Mouse (Mus musculus) MEL-GATA-1-ER (cell line): ENCODE results near the gene Nod1.

Experiments used
- DNase-seq: peaks from one replicate; pipeline ENCODE4 v3.0.0-alpha.2; 2012; ENCODE audit warnings: low read depth; ENCODE audit errors: extremely low read depth

The Nod1 gene

GRCm38 (mm10) chr6:54972111-54972928, at the start of gene Nod1:
Gene Nod1 (minus strand): TSS chr6:54972612.
- no peak for DNase-seq

GRCm38 (mm10) chr6:55021806-55022205, 49.4 kb upstream of the Nod1 start:
- no peak for DNase-seq

GRCm38 (mm10) chr6:55018417-55018816, 46.0 kb upstream of the Nod1 start:
- no peak for DNase-seq

GRCm38 (mm10) chr6:55016710-55017583, 44.5 kb upstream of the Nod1 start:
- DNase-seq, result peak; percentile 54

GRCm38 (mm10) chr6:55016236-55016635, 43.8 kb upstream of the Nod1 start:
- DNase-seq, result peak; percentile 77

GRCm38 (mm10) chr6:55014184-55014583, 41.8 kb upstream of the Nod1 start:
- DNase-seq, result no peak

GRCm38 (mm10) chr6:55012516-55012915, 40.1 kb upstream of the Nod1 start:
- no peak for DNase-seq

GRCm38 (mm10) chr6:55010330-55011091, 38.1 kb upstream of the Nod1 start:
- DNase-seq, result no peak

- no peak for DNase-seq
These were observed 37.2 kb upstream of the Nod1 start for GRCm38 (mm10) chr6:55009391-55010230.

GRCm38 (mm10) chr6:55008401-55008800, 36.0 kb upstream of the Nod1 start:
- no peak for DNase-seq

- DNase-seq, result no peak
These were observed 31.1 kb upstream of the Nod1 start for GRCm38 (mm10) chr6:55003559-55003958.

- DNase-seq, result no peak
These were observed 30.0 kb upstream of the Nod1 start for GRCm38 (mm10) chr6:55002438-55002837.

- DNase-seq, result no peak
These were observed 28.9 kb upstream of the Nod1 start for GRCm38 (mm10) chr6:55001320-55001719.

- no peak for DNase-seq
These were observed 25.3 kb upstream of the Nod1 start for GRCm38 (mm10) chr6:54997726-54998125.

GRCm38 (mm10) chr6:54996361-54996760, 23.9 kb upstream of the Nod1 start:
- no peak for DNase-seq

GRCm38 (mm10) chr6:54992734-54993260, 20.4 kb upstream of the Nod1 start, which contains the start of gene Ggct:
Gene Ggct (minus strand): TSS chr6:54992950.
- peak; percentile 91 for DNase-seq

- no peak for DNase-seq
These were observed 19.7 kb upstream of the Nod1 start for GRCm38 (mm10) chr6:54992141-54992540.

- peak; percentile 82 for DNase-seq
These were observed 18.8 kb upstream of the Nod1 start for GRCm38 (mm10) chr6:54991189-54991588.

- no peak for DNase-seq
These were observed 15.7 kb upstream of the Nod1 start for GRCm38 (mm10) chr6:54988141-54988540.

GRCm38 (mm10) chr6:54984096-54984495, 11.7 kb upstream of the Nod1 start:
- DNase-seq, result no peak
